Mouse (Mus musculus) lung, adult 18-20 months (tissue): Measurements from ENCODE around the gene Alkal2.

Experiments used
- DNase-seq, 2 experiments: peaks; one replicate each; pipeline ENCODE4 v3.0.0; 2022; ENCODE audit warnings: mixed read lengths in 2 of 2

Alkal2 gene

GRCm38 (mm10) chr12:30933299-30933698 is 49.2 kb downstream of the Alkal2 start:
- no peak for DNase-seq

GRCm38 (mm10) chr12:30936899-30937298 is 52.8 kb downstream of the Alkal2 start:
- no peak for DNase-seq
